Mouse (Mus musculus) lung, postnatal 14 days (tissue): ENCODE measurements around the gene Anxa4.

Experiments used
- DNase-seq: peaks from one replicate; pipeline ENCODE4 v3.0.0; 2021

The Anxa4 gene

DNA sequence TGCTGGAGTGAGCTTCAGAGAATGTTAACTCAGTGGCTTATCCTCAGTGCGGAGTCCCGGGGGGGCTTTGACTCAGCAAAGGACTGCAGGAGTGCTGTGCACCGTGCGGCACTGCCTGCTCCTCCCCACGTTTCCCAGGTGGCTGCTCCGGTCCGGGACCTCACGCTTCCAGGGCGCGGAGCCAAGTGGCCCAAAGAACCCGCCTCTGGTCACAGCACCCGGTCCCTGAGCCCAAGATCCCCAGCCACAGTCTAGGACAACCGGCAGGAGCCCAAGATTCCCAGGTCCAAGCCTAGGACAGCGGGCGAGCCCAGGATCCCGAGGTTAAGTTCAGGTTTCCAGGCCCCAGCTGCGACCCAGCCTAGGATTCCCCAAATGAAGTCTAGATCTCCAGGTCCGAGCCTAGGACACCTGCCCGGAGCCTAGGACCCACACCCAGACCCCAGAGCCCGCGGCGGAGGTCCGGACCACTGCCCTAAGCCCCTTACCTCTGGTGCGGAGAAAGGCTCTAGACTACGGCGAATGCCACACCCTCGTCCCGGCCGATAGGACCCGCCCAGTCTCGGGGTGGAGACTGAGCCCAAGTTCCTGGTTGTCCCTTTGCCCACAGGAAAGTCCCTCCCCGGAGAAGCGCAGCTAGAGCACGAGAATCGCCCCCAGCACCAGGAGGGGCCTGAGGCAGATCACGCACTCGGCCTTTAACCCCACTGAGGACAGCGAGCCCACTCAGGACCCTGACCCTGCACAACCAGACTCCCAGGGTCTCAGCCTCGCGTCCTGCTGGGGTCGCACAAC lies at the start of gene Anxa4:
Anxa4 (minus strand) TSS at position 564 of the 795 bp plus-strand sequence.
- DNase-seq = peak; percentile 85

DNA sequence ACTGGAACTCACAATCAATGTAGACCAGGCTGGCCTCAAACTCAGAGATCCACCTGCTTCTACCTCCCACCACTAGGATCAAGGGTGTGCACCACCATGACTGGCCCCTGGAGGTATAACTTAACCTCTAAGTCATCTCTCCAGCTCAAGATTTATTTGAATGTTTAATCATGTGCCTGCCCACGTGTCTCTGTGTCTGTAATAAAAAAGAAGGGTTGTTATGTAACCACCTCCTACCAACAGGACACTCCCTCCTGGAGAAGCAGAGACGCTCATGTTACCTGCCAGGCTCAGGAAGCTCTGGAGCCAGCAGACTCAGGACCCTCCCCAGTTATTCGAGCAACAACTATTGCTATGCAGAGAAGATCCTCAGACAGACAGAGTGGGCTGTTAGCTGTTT lies 48.6 kb upstream of the Anxa4 start:
- no peak for DNase-seq

DNA sequence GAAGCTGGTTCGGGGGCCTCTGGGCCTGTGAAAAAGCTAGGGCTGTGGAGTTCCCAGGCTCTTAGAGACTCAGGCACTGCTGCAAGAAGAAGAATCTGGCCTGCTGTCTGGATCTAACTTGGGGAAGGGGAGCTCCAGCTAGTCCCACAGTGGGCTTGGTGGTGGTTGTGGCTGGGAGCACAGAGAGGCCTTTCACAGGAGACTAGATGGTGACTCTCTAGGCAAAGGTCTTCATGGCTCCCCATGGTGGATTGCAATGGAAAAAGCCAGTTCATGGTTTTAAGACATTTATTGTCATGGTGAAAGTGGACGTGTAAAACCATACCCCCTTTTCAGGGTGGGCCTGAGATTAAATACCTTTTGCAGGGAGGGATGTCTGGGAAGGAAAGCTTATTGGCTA lies 45.7 kb upstream of the Anxa4 start:
- no peak for DNase-seq

DNA sequence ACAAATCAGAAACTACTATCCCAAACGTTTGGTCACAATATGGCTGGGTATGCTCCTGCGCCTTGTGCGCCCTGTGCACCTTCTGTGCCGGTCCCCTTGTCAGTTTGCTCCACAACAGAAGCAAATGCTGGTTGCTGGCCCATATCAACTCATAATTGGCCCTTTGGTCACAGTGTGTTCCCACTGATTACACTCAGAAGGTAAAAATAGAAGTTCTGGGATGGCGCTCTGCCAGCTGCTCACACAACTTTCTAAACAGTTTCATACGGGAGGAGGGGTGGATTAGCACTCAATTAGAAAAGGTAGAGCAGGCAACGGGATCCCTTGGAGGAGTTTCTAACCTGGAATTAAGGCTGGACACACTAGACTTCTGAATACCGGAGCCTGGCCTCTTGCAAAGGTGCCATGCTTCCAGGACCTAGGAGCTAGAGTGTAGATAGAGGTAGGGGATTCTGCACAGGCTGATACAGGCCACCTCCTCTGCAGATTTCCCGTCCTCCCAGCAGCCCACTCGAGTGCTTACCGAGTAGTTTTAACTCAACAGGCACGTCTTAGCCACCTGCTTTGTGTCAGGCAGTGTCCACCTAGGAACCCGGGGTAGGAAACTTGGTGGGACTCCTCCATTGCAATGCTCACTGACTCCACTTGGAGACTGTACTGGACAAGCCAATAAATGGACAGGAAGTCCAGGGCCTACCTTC lies 39.6 kb upstream of the Anxa4 start:
- DNase-seq = peak; percentile 83

DNA sequence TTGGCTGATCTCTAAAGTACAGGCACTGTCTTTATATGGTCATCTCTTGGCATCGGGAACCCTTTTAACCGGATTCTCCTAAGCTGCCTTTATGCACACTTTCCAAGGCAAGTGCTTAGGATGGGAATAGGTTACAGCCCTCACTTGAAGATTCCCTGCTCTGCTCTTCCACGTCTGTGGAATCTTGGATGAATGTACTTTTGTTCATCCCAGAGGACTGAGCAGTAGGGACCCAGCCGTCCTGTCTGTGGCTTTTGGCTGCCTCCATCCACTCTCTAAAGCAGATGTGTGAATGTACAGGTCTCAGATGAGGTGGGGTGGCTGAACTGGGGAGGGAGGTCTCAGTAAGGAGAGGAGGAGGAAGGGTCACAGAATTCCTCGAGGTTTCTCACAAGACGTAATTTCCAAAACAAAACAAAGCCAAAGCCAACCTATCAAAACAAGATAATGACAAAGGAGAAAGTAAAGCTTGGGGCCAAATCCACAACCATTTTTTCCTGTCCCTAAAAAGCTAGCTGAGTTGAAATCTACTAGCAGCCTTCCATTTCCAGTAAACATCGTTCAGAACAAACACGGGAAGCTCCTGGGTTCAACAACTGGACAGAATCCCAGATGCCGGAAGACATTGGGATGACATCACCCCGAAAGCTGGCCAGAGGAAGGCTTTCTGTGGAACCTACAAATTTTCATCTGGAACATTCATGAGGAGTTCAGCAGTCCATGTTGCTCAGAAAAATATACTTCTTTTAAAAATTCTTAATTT lies 37.5 kb upstream of the Anxa4 start:
- DNase-seq = peak; percentile 66

DNA sequence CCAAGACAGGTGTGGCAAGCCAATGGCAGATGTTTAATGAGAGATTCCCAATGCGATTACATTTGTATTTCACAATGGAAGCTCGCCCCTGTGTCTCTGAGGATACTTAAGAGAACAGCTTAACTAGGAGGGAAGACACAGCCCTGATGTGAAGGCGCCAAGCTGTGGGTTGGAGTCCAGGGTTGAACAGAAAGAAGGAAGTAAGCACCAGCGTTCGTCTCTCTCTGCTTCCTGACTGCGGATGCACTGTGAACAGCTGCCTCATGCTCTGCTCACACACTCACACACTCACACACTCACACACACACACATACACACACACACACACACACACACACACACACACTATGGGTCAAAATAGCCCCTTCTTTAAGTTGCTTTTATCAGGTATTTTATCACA lies 36.4 kb upstream of the Anxa4 start:
- no peak for DNase-seq

DNA sequence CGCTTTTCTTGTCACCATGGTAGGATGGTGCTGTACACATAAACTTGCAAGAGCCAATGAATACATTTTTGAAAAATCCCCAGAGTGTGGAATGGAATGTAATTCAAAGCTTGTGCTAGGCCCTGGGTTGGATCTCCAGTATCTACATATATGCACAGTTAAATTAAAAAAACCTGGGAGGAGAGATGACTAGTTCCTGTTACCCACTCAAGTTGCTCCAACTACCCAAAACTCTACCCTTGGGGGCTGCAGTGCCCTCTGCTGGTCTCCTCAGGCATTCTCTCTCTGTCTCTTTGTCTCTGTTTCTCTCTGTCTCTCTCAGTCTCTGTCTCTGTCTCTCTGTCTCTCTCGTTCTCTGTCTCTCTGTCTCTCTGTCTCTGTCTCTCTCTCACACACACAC lies 34.0 kb upstream of the Anxa4 start:
- DNase-seq = no peak

DNA sequence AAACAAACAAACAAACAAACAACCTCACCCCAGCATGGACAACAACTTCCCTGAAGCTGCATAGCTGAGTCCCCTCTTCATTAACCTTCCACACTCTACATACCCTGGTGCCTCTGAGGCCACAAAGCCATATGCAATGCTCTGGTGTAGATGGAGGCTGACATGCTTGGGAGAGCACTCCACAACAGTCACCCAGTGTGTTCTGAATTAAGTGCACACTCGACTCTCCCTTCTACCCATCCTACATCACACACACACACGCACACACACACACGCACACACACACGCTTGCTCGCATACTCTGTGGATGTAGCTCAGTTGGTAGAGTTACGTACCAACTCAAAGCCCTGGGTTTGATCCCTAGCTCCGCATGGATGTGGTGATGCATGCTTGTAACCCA lies 31.0 kb upstream of the Anxa4 start:
- DNase-seq = no peak

DNA sequence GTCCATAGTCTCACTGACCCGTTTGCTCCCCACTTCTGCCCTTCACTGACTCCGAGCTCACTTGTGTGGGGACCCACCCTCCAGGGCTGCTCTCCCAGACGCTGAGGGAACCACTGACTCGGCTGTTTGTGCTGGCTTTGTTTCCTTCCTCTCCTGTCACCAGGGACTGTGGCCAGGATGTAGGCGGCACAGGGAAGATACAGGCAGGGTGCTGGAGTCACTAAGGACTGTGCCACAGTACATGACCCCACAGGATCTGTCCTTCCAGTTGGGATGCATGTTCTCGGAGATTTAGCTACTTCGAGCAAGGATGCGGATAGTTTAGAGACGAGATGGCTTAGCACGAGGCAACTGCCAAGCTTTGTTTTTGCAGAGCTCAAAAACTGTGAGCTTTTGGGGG lies 30.4 kb upstream of the Anxa4 start:
- DNase-seq = peak; percentile 67

DNA sequence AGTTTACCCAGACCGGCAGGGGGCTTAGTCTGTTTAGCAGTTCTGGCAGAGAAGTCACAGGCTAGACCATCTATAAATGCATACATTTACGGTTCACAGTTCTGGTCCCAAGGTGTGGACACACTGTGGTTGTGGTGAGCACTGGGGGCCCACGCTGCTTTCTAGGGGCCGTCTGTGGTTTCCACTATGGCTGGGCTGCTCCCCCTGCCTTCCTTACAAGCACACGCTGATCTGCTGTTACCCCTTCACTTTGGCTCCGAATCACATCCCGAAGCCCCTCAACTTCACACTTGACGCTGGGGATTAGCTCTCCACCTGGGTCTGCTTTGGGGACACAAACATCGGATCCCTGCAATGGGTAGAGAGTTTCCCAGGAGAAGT lies 29.7 kb upstream of the Anxa4 start:
- DNase-seq = no peak

DNA sequence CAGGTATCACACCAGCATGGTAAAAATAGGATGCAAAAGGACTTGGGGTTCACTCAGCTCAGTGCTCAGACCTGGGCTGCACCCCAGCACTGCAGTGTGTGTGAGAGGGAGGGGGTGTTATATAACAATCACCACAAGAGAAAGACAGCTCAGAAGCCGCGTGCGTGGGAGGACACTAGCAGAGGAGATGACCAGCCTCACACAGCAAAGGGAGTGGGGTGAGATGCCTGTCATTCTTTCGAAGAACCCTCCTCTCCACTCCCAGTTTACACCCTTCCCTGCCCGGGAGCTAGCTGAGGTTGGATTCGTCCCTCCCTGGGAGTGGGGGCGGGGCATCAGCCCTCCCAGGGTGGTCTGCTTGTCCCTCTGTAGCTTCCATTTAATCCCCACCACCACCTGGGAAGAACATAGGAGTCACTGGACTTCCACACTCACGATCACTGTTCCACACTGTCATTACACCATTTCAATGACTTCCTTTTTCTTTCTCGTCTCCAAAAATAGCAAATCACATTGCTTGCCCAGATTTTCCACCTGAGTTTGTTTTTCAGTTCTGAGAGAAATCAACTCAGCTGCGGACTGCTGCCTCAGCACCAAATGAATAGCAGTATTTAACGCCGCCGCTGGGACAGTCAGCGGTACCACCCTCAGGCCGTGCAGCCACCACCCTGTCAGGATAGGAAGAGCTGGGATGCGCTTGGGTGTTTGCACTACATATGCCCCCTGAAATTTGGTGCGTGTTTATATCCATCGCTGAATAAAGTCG lies 29.1 kb upstream of the Anxa4 start:
- peak; percentile 30 for DNase-seq

DNA sequence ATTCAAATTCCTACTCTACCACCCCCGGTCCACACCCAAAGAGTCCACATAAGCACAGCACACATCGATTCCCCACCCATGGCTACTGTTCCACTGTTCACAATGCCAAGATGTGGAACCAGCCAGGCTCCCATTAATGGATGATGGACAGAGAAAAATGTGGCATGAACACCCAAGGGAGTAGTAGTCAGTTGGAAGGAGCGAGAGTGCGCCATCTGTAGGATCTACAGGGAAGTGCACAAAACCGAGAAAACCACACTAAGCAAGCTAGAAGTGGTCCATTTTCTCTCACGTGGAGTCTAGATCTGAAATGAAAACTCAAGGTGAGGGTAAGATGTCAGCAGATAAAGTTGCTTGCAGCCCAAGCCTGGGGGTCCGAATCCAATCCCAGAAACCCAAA lies 27.3 kb upstream of the Anxa4 start:
- DNase-seq = no peak

DNA sequence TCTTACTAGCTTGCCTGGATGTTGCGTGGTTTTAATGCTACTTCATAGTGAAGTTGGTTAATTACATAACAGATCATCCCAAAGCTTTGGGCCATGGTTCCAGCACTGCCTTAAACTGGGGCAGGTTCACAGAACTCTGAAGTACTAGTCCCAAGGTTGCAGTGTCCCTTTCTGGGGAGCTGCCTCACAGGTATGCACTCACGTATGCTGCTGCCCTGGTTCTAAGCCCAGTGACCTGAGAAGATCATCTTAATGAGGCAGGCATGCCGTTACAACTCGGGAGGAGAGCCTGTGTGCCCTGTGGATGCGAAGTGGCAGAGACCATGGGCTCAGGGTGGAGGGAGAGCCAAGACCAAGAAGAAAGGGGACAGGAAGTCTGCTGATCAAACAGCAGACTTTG lies 26.5 kb upstream of the Anxa4 start:
- no peak for DNase-seq

DNA sequence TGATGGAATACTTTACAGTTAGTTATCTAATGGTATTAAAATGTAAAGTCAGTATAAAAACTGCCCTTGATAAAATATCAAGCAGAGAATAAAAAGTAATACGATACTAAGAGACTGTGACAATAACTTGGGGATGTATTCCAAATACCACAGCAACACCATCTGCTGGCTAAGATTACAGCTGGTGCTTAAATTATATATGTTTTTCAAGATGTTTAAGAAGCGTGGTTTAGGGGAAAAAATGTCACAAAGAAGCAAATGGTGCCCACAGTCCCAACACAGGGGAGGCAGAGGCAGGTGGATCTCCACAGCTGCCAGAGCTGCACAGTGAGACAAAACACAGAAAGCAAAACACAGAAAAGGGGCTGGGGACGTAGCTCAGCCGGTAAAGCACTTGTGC lies 25.5 kb upstream of the Anxa4 start:
- DNase-seq = no peak

DNA sequence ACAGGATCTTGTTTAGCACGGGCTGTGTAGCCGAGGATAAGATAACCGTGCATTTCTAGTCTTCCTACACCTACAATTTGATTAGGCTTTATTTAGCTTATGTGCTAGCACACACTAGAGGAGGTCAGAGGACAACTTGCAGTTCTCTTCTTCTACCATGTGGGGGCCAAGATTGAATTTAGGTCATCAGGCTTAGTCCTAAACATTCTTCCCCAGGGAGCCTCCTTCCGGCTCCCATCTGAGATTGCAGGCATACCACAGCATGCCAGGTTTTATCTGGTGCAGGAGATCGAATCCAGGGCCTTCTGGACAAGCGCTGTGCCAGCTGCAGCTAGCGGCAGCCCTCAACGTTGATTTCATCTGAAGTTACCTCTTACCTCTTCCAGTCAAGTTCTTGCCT lies 23.2 kb upstream of the Anxa4 start:
- peak; percentile 47 for DNase-seq

DNA sequence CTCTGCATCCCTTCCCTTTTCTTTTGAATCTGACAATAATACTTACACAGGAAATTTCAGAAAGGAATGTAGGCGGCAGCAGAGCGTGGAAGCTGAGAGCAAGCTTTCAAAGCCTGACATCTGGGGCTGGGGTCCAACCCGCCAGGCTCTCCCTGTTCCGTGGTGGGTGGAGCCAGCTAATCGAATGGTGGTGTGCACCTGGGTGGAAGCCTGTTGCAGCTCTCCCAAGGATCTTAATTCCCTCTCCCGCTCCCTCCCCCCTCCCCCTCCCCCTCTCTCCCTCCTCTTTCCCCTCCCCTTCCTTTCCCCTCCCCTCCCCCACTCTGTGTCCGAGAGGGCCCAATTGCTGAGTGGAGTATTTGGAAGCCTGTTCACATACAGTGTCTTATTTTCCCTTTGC lies 22.1 kb upstream of the Anxa4 start:
- no peak for DNase-seq

DNA sequence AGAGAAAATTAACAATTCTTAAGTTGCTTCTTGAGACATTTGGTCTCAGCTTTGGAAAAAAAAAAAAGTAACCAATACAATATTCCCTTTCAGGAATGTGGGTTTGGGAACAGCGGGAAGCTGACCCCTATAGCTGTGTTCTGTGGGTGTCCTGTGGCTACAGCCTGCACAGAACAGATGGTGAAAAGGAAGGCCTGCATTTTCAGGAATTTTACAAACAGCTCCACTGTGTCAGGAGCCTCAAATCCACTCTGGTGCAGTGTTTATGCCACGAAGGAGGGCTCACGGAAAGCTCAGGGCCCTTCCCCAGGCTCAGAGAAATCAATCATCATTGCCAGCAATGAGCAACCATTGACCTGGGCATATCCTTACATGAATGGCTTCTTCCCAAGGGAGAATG lies 21.5 kb upstream of the Anxa4 start:
- no peak for DNase-seq

DNA sequence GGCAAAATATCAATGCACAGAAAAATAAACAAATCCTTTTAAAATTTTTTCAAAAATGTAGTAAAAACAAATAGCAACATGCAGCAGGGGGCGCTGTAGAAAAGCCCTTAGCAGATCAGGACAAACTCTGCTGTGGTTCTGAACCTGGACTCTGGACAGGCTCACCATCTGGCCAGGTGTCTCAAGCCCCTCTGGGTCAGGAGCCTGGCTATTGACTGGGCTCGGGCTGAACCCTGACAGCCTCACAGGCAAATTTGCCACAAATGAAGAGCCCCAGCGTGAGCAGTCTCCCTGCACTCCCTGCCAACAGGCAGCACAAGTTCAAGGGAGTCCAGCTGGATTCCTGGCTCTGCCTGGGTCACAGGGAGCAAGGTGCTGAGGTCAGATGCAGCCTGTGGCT lies 20.0 kb upstream of the Anxa4 start:
- peak; percentile 79 for DNase-seq

DNA sequence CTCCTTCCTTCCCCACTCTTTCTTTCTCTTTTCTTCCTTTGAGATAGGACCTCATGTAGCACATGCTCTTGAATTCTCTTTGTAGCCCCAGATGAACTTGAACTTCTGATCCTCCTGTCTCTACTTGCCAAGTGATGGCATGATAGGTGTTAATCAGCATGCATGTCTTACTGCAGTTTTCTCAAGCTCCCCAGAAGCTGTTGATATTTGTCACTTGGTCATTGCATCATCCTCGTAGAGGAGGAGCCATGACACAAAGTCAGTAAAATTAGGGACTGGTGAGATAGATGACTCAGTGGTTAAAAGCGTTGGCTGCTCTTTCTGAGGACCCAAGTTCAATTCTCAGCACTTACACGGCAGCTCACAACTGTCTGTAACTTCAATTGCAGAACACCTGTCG lies 19.5 kb upstream of the Anxa4 start:
- DNase-seq = no peak

DNA sequence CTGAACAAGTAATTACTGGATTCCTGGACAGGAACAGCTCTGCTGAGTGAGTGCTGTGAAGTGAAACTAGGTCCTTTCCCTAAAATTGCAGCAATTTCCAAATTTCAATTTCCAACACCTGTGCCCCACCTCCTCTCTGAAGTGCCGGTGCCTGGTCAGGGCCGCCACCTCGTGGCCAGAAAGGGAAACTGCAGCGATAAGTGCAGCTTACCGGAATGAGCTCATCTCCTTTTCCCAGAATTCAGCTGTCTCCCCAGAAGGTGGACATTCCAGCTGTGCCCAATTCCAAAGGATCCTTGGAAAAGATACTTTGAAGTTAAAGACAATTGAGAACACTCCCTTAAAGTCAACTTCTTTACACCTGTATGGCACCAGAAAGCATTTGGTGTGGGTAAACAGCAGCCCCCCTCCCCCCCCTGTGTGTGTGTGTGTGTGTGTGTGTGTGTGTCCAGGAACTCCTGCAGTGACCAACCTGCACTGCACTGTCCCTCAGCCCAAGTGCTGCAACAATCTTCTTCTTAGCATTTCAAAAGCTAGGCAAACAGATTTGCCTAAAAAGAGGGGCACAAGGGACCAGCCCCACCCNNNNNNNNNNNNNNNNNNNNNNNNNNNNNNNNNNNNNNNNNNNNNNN lies 13.2 kb upstream of the Anxa4 start:
- DNase-seq = peak; percentile 76

DNA sequence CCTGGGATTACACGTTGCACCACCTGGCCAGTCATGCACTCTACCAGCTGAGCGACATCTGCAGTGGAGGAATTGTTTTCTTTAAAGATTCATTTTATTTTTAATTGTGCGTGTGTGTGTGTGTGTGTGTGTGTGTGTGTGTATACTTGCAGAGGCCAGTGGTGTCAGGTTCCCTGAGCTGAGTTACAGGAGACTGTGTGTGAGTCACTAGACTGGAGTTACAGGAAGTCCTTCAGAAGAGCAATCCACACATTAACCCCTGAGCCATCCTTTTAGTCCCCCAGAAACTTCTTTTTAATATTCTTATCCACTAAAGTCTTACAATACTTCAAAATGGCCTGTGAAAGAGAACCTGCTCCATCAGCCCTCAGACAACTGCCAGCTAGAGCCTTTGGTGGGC lies 11.3 kb upstream of the Anxa4 start:
- DNase-seq = no peak

DNA sequence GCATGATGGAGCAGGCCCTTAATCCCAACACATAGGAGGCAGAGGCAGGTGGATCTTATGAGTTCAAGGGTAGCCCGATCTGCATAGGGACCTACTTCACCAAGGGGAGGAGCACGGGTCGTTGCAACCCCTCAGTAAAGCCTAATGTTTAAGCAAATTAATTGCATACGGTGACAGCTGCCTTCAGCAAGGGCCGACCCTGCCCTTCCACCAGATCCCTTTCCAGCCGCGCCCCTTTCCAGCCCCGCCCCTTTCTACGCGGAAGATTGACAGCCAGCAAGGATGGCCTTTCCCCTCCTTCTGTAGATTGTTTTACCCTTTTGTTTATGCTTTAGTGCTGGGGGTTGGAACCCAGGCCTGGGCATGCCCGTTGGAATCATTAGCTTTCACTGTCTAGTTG lies 8.0 kb upstream of the Anxa4 start:
- DNase-seq = no peak

DNA sequence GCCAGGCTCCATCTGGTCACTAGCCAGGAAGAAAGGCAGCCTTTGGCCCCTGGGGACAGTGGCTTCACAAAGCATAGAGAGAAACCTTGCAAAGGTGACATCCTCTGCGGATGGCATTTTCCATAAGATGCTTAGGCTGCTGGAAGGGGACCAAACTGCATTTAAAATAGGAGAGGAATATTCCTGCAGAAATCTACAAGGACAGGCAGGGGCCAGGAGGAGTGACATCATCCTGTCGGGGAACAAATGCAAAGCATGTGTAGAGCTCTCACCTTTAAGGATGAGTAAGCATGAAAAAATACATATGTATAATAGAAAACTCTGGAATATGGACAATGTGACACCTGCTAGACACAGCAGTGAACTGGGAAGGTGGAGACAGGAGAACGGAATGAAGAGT lies 7.1 kb upstream of the Anxa4 start:
- DNase-seq = no peak
